Mouse (Mus musculus): ENCODE measurements around the gene Myo1g.

DNA sequence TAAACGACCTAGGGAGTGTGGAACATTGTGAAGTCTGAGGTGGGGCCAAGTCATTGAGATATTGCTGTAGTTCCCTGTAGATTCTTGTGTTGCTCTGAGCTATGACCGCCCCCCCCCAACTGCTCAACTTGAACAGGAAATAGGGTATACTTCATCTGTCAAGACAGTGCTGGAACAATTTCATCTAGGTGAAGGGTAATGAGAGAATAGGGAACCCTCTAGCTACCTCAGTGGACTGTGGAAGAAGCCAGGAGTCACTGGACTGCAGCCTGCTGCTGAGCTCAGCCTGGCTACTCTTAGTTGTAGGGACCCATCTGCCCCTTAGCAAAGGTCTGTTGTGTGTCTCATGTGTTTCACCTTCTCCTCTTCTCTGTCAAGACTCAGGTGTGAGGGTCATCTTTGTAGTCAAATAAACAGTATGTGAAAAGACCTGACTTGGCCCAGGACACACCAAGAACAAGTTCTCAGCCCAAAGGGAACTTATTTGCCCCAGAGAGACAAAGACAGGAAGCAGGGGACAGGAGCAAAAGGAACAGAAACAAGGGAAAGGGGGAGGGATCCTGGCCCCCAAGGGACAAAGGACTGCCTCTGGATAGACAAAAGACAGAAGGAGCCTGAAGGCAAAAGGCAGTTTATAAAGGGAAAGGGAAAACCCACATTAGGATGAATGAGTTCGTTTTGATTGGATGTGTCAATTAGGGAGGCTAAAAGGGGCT, 36.4 kb downstream of the Myo1g start:
- TF ChIP-seq CTCF (IDR thresholded peaks at IDR 0.05; ENCODE audit: borderline replicate concordance, insufficient read depth, low read length) (no peak), POLR2A (IDR thresholded peaks at IDR 0.05; ENCODE audit: low read depth, low read length) (no peak)

Data from embryonic fibroblast, embryonic 13.5 days (primary cell).